In genomic region chr14:118900911-118901310, GRCm38 (mm10) we compare ENCODE assay signal across 27 mouse cellular contexts. TPM values are rescaled to one million over a fixed set of nuclear protein-coding genes. Genes with fewer than 3 reads are reported as not detected.
DNase-seq lines count a peak whose midpoint lies in the region; ATAC-seq and TF ChIP-seq lines count a peak whose summit lies in the region.
"Had no signal": no experiment of that assay in that cellular context is flagged by ENCODE, and none has a peak within 500 bp of the region (broad histone marks: within the 10 kb centered on the region; RNA-seq: fewer than 3 reads in every experiment).

No protein-coding gene starts in this region.

- TF ChIP-seq CTCF in layer of hippocampus, adult 2 months (conservative IDR thresholded peaks at IDR 0.05): peak; percentile 38
- TF ChIP-seq CTCF in midbrain, postnatal 0 days (IDR thresholded peaks at IDR 0.05): peak; percentile 48

- DNase-seq in layer of hippocampus, adult 2 months (ENCODE audit: low spot score in 2 of 2): no peak
- DNase-seq in layer of hippocampus, adult 9-10 months (ENCODE audit: low spot score): no peak
- no peak for DNase-seq in midbrain, postnatal 0 days (ENCODE audit: low spot score)
- DNase-seq in midbrain, embryonic 14.5 days: no peak
- peak; percentile 70 for DNase-seq in ZHBTc4 (ENCODE audit: low read depth, low spot score)
- DNase-seq in urinary bladder, postnatal 36 days (ENCODE audit: low spot score in 2 of 2): no peak
- no peak for DNase-seq in urinary bladder, postnatal 10 days (ENCODE audit: low spot score)
- DNase-seq: adrenal gland, adult 2 months; adrenal gland, postnatal 36 days; B cell, adult 2 months; cerebellum, adult 2 months; cerebellum, postnatal 14 days; gastrocnemius, postnatal 10 days; heart, postnatal 14 days; kidney, adult 9 months; kidney, postnatal 25 days; liver, embryonic 13.5 days; spleen, adult 18-20 months had no signal

- no peaks in the 10 kb centered on the region for H3K4me1 ChIP-seq in midbrain, postnatal 0 days (ENCODE audit: insufficient read depth, low read length)
- H3K4me1 ChIP-seq in midbrain, embryonic 14.5 days (ENCODE audit: control insufficient read depth, insufficient read depth, low read length): no peaks in the 10 kb centered on the region
- H3K4me1 ChIP-seq: intestine, embryonic 15.5 days; midbrain, embryonic 15.5 days had no signal

- no peaks in the 10 kb centered on the region for H3K27me3 ChIP-seq in midbrain, postnatal 0 days (ENCODE audit: insufficient read depth, low read length)
- no peaks in the 10 kb centered on the region for H3K27me3 ChIP-seq in midbrain, embryonic 14.5 days (ENCODE audit: control insufficient read depth, insufficient read depth, low read length)
- H3K27me3 ChIP-seq: intestine, embryonic 15.5 days; limb, embryonic 13.5 days; liver, embryonic 13.5 days; midbrain, embryonic 15.5 days; Patski had no signal

- H3K4me2 ChIP-seq in midbrain, postnatal 0 days (ENCODE audit: low read depth, low read length, poor library complexity, severe bottlenecking): no peak overlapping the region
- no peak overlapping the region for H3K4me2 ChIP-seq in midbrain, embryonic 14.5 days (ENCODE audit: low read length)
- H3K4me2 ChIP-seq: intestine, embryonic 15.5 days; limb, embryonic 13.5 days; liver, embryonic 13.5 days; midbrain, embryonic 15.5 days had no signal

- no peak for ATAC-seq in midbrain, postnatal 0 days (ENCODE audit: low FRiP score)
- ATAC-seq in midbrain, embryonic 14.5 days (ENCODE audit: low FRiP score, low TSS enrichment): no peak
- ATAC-seq: hindbrain, embryonic 16.5 days; intestine, embryonic 15.5 days; midbrain, embryonic 15.5 days; Patski had no signal

- H3K9me3 ChIP-seq in midbrain, postnatal 0 days (ENCODE audit: low read length): no peaks in the 10 kb centered on the region
- no peaks in the 10 kb centered on the region for H3K9me3 ChIP-seq in midbrain, embryonic 14.5 days (ENCODE audit: control insufficient read depth, low read length)
- H3K9me3 ChIP-seq: intestine, embryonic 15.5 days; midbrain, embryonic 15.5 days had no signal

- peaks cover 74% of the 10 kb centered on the region for H3K36me3 ChIP-seq in midbrain, postnatal 0 days (ENCODE audit: insufficient read depth, low read length)
- peaks cover 93% of the 10 kb centered on the region for H3K36me3 ChIP-seq in midbrain, embryonic 14.5 days (ENCODE audit: control insufficient read depth, insufficient read depth, low read length)

- no peak overlapping the region for H3K9ac ChIP-seq in midbrain, postnatal 0 days (replicated peaks; ENCODE audit: low read length, poor library complexity, severe bottlenecking)
- H3K9ac ChIP-seq in midbrain, embryonic 14.5 days (replicated peaks; ENCODE audit: low read length): no peak overlapping the region
- H3K9ac ChIP-seq: intestine, embryonic 15.5 days; limb, embryonic 13.5 days; liver, embryonic 13.5 days; midbrain, embryonic 15.5 days had no signal

- no peak overlapping the region for H3K4me3 ChIP-seq in layer of hippocampus, adult 2 months
- H3K4me3 ChIP-seq in midbrain, postnatal 0 days (ENCODE audit: low read depth, low read length): no peak overlapping the region
- H3K4me3 ChIP-seq in midbrain, embryonic 14.5 days (replicated peaks; ENCODE audit: low read depth, low read length): no peak overlapping the region
- H3K4me3 ChIP-seq: erythroblast, embryonic 14.5 days; hindbrain, embryonic 10.5 days; intestine, embryonic 15.5 days; limb, embryonic 13.5 days; liver, embryonic 13.5 days; midbrain, embryonic 15.5 days had no signal

- no peak overlapping the region for H3K27ac ChIP-seq in layer of hippocampus, adult 2 months
- H3K27ac ChIP-seq in midbrain, postnatal 0 days (ENCODE audit: low read depth, low read length): no peak overlapping the region
- H3K27ac ChIP-seq in midbrain, embryonic 14.5 days (replicated peaks; ENCODE audit: low read depth, low read length): no peak overlapping the region
- H3K27ac ChIP-seq: hindbrain, embryonic 10.5 days; intestine, embryonic 15.5 days; limb, embryonic 13.5 days; liver, embryonic 13.5 days; macrophage; midbrain, embryonic 15.5 days had no signal

- WGBS in midbrain, postnatal 0 days: 97% methylated on average over 1 of the region's 1 CpGs
- WGBS in midbrain, embryonic 14.5 days: 98% methylated on average over 1 of the region's 1 CpGs

RNA-seq across cellular contexts. Expression of gene Dzip1, which starts 24.3 kb away (rescaled TPM):
- 100 to 1,000 TPM; 119 to 128 TPM for total RNA-seq in layer of hippocampus, adult 2 months (2021)
- 419 and 440 TPM in 2 replicates for total RNA-seq in midbrain, postnatal 0 days (2014; rRNA removed)
- polyA plus RNA-seq in midbrain, postnatal 0 days (2015; fragmentation: Nextera tagmentation; extraction: Ambion mirVana): 116 and 123 TPM in 2 replicates
- polyA plus RNA-seq in midbrain, embryonic 14.5 days (2014; fragmentation: Nextera tagmentation; extraction: Ambion mirVana): 94.5 and 105 TPM in 2 replicates
- total RNA-seq: granulocyte monocyte progenitor cell, adult 5-6 weeks had no signal

RNA-seq across cellular contexts. Expression of gene Dnajc3, which starts 36.9 kb away (rescaled TPM):
- total RNA-seq in layer of hippocampus, adult 2 months (2021): 10 to 100 TPM; 34.7 to 37.3 TPM
- total RNA-seq in midbrain, postnatal 0 days (2014; rRNA removed): 22.0 and 23.7 TPM in 2 replicates
- 19.2 and 19.9 TPM in 2 replicates for polyA plus RNA-seq in midbrain, postnatal 0 days (2015; fragmentation: Nextera tagmentation; extraction: Ambion mirVana)
- polyA plus RNA-seq in midbrain, embryonic 14.5 days (2014; fragmentation: Nextera tagmentation; extraction: Ambion mirVana): 17.7 and 21.9 TPM in 2 replicates
